Mouse (Mus musculus) lung, adult 2 months (tissue): Measurements from ENCODE around the gene Aebp2.

Experiments
- CTCF ChIP-seq: fragments of 200-500 bp; IDR thresholded peaks from 2 replicates; pipeline ENCODE4 v1.5.1; 2011; ENCODE audit warnings: mild to moderate bottlenecking, low read length, control low read depth; ENCODE audit not compliant: insufficient read depth
- POLR2A ChIP-seq: fragments of 200-500 bp; IDR thresholded peaks from 2 replicates; pipeline ENCODE4 v1.6.1; 2011; ENCODE audit warnings: low read depth, mild to moderate bottlenecking, control low read depth, low read length, borderline replicate concordance; ENCODE audit errors: extremely low read depth

- TF ChIP-seq CTCF (no peak), POLR2A (no peak)
Observed at GRCm38 (mm10) chr6:140656991-140657390, 34.5 kb downstream of the Aebp2 start.
